Mouse (Mus musculus) retina, adult 2 months (tissue): Measurements from ENCODE around the gene 4930558K02Rik.

Experiments used
- DNase-seq: peaks from one replicate; pipeline ENCODE4 v3.0.0-alpha.2; 2012; ENCODE audit warnings: low read depth, low spot score

The 4930558K02Rik gene

GRCm38 (mm10) chr1:161979536-161979935 lies at the start of gene 4930558K02Rik:
Gene 4930558K02Rik, minus strand, starts transcription at chr1:161979636.
- no peak for DNase-seq

- no peak for DNase-seq
Observed at GRCm38 (mm10) chr1:162023681-162024270, 44.3 kb upstream of the 4930558K02Rik start.

DNA sequence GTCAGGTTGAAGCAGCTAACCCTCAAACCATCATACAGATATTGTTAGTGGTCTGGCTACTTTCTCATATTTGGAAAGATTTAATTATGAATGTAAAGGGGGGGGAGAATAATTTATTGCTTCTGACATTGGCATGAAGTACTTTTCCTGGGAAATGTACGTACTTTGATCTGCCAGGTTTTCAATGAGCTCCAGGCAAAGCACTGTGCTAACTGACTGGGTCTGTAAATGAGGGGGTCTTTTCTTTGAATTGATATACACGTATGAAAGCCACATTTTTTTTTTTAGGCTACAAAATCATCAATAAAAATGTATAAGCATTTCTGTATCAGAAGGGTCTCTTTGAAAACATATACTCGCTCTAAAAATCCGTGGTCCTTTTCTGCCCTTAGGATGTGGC lies 41.3 kb upstream of the 4930558K02Rik start:
- DNase-seq, result no peak

DNA sequence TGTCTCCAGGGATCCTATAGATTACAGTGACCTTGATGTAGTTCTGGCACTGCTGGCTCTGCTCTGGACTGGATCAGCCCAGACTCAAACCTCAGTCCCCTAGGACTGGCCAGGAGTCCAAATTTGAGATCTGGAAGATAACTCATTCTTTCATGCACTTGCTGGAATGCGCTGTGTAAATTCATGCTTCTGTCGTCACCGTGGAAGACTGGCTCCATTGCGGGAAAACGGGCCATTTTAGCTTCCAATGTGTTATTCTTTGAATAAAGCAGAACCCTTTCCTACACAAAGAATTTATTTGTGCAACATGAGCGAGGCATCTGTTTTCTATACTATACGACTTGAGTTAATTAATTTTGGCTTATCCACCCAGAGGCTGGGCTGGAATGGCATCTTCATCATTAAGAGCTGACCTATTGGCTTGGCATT lies 40.9 kb upstream of the 4930558K02Rik start:
- DNase-seq, result no peak

DNA sequence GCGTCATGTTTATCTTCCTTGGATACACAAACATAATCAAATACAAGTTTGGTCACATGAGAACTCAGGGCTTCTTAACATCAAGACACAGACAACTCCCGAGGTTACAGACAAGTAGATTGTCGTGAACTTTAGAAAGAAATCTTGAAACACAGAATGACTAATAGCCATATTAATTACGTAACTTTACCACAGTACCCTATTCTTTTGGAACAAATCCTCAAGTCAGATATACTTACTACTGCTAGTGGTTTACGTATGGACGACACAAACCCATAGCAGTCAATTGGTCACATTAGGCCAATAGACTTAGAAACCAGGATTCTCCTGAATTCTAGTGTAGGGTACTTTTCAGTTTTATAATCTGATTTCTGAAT lies 39.2 kb upstream of the 4930558K02Rik start:
- no peak for DNase-seq

- DNase-seq, result no peak
Observed at GRCm38 (mm10) chr1:162017975-162018600, 38.7 kb upstream of the 4930558K02Rik start.

GRCm38 (mm10) chr1:162016982-162017381 lies 37.5 kb upstream of the 4930558K02Rik start:
- DNase-seq, result no peak

- no peak for DNase-seq
Observed at GRCm38 (mm10) chr1:162015247-162015862, 35.9 kb upstream of the 4930558K02Rik start.

DNA sequence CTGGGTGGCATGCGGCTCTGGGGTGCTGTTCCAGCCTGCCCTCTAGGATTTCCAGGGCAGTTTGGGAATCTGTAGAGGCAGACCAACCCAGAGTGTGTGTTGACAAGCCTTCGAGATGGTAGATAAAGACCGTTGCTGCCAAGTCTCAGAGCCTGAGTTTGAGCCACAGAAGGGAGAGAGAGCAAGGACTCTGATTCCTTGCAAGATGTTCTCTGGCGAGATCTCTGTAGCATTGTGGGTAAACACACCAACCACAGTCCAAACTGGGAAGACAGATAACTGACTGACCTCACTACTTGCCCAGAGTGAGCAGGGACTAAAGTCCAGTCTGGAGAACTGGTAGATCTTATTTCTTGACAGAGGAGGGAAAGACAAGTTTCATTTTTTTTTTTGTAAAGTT lies 34.1 kb upstream of the 4930558K02Rik start:
- DNase-seq, result no peak

DNA sequence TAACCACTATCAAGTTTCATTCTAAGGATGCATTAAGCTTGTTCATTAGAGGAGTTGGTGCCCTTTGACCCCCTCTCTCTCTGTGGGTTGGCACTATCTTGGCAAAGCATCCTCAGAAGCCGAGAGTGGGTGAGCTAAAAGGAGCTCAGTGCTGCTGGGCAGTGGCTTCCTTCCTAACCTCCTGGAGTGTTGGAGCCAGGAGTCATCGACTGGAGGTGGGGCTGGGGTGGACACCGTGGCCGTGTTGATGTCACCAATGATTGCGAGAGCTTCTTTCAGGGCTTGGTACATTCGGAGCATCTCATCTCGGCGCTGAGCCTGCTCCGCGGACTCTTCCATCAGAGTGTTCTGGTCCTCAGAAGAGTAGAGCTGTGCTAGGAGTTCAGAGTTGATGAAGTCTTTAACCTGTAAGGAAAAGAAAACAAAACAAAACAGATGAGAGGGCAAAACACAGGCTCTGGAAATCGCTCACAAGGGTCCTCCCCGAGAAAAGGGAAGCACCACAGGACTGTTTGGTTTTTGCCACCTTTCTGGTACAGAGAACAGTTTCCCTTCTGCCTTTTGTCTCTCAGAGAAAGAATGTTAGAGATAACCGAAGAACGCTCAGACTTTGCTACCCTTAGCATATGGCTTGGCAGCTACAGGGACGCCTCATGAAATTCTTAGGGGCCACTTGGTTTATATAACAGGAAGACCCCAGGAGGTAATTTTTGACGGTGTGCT lies 32.2 kb upstream of the 4930558K02Rik start:
- no peak for DNase-seq

DNA sequence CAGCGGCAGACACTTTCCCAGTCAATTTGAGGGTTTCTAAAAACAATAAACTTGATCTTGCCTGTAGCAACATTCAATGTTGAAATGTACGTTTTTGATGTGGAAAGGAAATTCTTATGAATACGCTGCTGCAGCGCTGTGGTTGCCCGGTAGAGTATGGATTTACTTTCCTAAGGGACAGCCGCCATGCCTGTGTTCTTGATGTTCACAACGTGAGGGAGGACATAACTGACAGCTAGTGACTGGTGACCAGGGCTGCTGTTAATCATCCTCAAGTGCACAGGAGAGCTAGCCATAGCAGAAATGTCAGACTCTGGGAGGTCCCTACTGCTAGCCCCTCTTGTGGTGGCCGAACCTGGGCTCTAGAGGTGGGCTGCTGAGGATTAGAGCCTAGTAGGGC lies 29.6 kb upstream of the 4930558K02Rik start:
- DNase-seq, result no peak

DNA sequence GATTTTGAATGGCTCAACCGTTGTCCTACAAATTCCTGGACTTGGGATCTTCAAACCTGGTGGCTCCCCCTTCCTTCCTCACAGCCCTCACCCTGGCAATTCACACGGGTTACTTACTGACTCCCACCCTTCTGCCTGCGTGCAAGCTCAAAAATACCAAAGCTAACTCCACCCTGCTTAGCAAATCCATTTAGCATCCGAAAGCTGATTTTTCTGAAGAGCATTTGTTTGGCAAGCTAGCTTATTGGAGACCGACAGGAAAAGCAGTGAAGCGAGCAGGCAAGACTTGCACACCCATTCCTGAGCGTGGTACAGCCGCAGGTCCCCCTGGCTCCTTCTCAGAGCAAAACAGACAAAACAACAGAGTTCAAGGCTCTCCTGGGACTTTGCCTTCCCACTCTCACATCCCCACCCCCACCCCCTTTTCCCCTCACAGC lies 29.2 kb upstream of the 4930558K02Rik start:
- DNase-seq, result no peak

DNA sequence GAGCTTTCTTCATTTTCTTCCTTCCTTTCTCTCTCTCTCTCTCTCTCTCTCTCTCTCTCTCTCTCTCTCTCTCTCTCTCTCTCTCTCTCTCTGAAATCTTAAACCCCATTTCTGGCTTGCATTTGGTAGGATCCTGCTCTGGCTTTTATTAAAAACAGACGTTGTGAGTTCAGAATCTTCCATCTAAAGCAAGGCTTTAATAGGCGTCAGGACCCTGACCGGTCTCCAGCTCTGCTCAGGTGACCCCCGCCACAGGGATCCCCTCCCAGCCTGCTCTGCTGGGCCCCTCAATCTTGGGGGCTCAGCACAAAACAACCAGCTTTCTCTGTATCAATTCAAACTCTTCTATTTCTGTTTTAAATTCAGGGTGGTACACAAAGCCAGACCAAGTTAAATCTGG lies 28.8 kb upstream of the 4930558K02Rik start:
- DNase-seq, result no peak

GRCm38 (mm10) chr1:162006109-162006508 lies 26.7 kb upstream of the 4930558K02Rik start:
- DNase-seq, result no peak

- DNase-seq, result no peak
Observed at GRCm38 (mm10) chr1:162004821-162005770, 25.7 kb upstream of the 4930558K02Rik start.

DNA sequence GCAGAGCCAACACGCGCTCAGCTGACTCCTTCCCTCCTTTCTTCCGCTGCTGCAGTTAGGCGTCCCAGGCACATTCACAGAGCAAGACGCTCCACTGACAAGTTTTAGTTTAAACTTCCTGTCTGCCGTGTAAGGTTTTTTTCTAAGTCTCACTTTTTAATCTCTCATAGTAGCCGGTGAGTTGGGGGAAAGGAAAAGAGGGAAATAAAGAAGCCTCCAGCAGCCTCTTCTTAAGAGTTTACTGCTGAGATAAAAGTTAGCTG lies 25.0 kb upstream of the 4930558K02Rik start:
- no peak for DNase-seq

- no peak for DNase-seq
Observed at GRCm38 (mm10) chr1:162003729-162004517, 24.5 kb upstream of the 4930558K02Rik start.

DNA sequence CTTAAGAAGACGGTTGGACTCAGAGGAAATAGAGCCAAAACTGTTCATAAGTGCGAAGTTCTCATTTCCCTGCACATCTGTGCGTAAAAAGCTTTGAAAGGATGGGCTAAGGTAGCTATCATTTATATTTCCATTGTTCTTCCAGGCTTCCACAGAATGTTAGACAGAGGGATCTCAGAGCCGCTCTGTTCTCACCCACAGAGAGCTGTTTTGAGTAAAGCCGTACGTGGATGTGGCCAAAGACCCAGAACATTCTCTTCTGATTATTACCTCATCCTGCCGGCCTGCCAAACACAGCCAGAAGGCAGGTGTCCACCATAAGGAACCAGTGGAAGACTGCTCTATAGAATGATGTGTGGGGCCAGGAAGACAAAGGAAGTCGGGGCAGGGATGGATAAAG lies 21.9 kb upstream of the 4930558K02Rik start:
- DNase-seq, result no peak

- peak; percentile 45 for DNase-seq
Observed at GRCm38 (mm10) chr1:161999882-162000371, 20.5 kb upstream of the 4930558K02Rik start.

GRCm38 (mm10) chr1:161999338-161999737 lies 19.9 kb upstream of the 4930558K02Rik start:
- DNase-seq, result no peak

DNA sequence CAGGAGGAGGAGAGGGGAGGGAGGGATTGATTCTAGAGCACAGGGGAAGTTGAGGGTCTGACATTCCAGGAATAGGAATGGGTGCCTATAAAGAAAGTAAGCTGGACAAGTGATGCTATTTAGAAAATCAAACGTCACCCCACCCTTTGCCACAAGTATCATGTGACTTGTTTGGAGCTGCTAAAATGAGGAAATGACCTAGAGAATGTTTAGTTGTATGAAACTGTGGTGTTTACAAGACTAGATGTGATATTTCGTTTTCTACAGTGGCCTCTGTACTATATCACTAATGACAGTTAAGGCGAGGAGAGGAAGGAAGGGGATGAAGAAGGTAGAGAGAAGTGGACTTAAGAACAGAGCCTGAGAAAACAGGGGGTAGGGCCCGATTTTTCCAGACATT lies 19.3 kb upstream of the 4930558K02Rik start:
- no peak for DNase-seq
